Mouse (Mus musculus): Measurements from ENCODE around the gene Lrrc25.
A peak's percentile ranks its signal among the peaks of the same experiment; 100 is the strongest.

Gene Lrrc25

DNA sequence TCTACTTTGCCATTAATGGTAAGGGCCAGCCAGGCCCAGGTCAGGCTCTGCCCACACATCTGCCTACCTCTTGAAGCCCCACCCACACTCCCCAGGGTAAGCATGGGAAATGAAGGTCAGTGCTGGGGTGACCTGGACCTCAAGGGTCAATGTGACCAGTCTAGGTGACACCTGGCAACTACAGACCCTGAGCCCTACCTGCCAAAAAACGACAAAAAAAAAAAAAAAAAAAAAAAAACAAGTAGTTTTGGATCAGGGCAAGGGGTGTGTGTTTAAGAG is 32.1 kb downstream of the Lrrc25 start:
- DNase-seq (ENCODE audit: low spot score) = no peak

GRCm38 (mm10) chr8:70648921-70649320 is 33.0 kb downstream of the Lrrc25 start:
- DNase-seq (ENCODE audit: low spot score) = no peak

- DNase-seq (ENCODE audit: low spot score) = peak; percentile 74
Observed at GRCm38 (mm10) chr8:70649324-70649723, 33.4 kb downstream of the Lrrc25 start.

DNA sequence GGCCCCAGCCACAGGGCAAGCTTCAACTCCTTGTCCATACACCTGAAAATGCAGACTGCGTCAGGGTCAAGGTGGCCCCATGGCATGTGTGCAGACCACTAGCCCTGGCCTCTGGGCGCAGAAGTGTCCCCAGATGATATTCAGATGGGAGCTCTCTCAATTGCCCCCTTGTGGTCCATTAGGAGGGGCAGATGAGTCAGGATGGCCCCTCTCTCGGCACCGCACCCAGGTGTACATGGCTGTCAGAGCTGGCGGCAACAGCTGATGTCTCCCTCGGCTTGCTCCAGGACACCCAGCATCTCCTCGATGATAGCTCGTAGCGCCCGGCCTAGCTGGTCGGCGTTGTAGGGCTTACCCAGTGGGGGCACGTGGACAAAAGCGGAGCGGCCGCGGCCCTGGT is 34.4 kb downstream of the Lrrc25 start:
- no peak for DNase-seq (ENCODE audit: low spot score)

DNA sequence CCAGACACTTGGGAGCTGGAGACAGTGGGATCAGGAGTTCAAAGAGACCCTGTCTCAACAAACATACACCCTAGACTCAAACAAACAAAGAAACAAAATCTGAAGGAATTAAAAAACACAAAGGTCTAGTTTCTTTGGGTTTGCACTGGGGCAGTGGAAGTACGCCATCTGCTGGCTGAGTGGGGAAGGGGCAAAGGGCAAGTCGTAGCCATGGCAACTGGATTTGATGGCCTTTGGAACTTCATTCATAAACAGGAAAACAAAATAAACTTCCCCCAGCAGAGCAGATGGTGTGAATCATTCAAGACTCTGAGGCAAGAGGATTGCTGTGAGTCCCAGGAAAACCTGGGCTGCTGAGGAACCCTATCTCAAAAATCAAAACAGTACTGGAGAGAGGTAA is 37.3 kb downstream of the Lrrc25 start:
- DNase-seq (ENCODE audit: low spot score) = no peak

- DNase-seq (ENCODE audit: low spot score) = no peak
Observed at GRCm38 (mm10) chr8:70654121-70654520, 38.2 kb downstream of the Lrrc25 start.

- DNase-seq (ENCODE audit: low spot score) = no peak
Observed at GRCm38 (mm10) chr8:70655469-70655868, 39.5 kb downstream of the Lrrc25 start.

GRCm38 (mm10) chr8:70656193-70656790 is 40.3 kb downstream of the Lrrc25 start:
- no peak for DNase-seq (ENCODE audit: low spot score)

DNA sequence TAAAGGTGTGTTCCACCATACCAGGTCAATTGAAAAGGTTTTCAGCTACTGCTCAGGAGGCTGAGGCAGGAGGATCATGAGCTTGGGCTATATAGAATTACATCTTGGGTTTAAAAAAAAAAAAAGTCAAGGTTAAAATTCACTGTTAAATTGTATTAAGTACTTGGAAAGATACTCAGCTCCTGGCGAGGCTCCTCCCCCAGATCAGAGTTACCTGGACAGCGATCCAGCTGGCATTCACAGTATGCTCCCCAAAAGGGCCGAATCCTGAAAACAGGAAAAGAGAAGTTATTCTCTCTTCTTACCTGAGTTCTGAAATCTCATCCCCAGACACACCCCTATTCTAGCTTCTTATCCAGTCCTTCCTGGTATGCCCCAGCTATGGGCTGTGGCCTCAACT is 41.3 kb downstream of the Lrrc25 start:
- no peak for DNase-seq (ENCODE audit: low spot score)

- no peak for DNase-seq (ENCODE audit: low spot score)
Observed at GRCm38 (mm10) chr8:70657739-70658138, 41.8 kb downstream of the Lrrc25 start.

DNA sequence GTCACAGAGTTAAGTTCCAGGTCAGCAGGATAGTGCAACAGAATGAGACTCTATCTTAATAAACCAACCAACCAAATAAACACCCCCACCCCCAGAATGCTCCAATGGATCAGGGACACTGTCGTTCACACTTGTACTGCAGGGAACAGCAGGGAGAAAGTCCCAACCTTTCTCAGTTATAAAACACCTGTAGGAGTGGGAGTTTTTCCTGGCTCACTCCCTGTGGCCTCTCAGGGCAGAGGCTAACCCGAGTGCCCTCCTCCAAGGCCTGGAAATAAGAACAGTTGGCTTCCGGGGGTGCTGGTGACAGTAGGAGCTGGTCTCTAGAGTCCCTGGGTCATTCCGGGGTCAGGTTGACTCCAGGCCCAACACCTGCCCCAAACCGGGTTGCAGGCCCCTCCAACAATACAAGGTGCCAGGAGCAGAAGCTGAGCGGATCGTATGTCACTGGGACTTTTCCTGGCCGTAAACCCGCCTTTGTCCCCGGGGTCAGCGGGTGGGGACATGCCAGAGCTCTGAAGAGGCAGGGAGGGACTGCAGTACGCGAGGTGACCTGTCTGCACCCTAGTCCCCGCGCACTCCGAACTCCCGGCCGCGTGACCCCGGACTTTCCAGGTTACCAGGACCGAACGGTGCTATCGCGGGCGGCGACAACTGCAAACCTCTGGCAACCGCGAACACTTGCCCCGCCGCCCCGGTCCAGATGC is 43.1 kb downstream of the Lrrc25 start:
- no peak for DNase-seq (ENCODE audit: low spot score)

DNA sequence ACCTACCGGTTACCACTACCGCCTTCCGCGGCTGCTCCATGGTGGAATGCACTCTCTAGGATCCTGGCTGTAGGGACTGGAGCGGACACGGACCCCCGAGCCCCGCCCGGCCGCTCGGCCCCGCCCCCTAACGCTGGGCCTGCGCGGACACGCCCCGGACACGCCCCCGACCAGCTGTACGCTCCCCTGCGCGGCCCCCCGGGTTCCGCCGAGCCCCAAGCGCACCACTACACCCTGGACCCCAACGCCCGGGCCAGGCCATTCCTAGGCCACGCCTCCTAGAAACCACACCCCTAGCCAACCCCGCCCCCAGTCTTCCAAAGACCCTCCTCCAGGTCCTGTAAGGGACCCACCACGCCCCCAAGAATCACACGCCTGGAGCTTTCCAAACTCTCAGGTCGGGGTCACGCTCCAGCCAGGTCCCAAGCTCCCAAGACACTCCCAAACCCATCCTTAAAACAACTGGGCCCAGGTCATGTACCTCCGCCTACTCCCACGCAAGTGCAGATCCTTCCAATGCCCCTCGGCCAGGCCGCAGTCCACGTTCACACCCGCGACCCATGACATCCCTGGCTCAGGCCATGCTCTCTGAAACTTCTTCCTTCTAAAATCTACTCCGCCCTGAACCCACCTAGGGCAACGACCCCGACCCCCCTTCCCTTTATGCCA is 43.8 kb downstream of the Lrrc25 start:
- peak; percentile 93 for DNase-seq (ENCODE audit: low spot score)

GRCm38 (mm10) chr8:70660273-70660725 is 44.3 kb downstream of the Lrrc25 start, which contains the start of gene Pgpep1:
TSS of gene Pgpep1 (minus strand) at chr8:70660388.
- DNase-seq (ENCODE audit: low spot score) = no peak

GRCm38 (mm10) chr8:70663691-70664090 is 47.7 kb downstream of the Lrrc25 start:
- DNase-seq (ENCODE audit: low spot score) = no peak

- DNase-seq (ENCODE audit: low spot score) = no peak
Observed at GRCm38 (mm10) chr8:70664631-70665030, 48.7 kb downstream of the Lrrc25 start.

DNA sequence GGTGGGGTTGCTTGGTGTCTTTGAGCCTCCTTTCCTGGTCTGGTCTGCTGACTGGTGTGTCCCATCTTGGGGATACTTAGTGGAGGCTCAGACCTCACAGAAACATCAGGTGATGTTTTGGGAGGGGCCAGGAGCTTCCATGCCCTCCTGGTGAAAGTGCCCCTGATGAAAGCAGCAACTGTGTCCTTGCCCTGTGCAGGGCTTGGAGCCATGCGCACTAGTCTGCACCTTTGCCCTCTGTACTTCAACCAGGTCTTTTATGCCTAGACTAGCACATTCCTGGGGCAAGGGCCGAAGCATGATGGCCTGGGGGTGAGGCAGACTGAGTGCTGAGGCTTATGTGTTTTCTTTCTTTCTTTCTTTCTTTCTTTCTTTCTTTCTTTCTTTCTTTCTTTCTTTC is 49.6 kb downstream of the Lrrc25 start:
- no peak for DNase-seq (ENCODE audit: low spot score)

- DNase-seq (ENCODE audit: low spot score) = no peak
Observed at GRCm38 (mm10) chr8:70667071-70667470, 51.1 kb downstream of the Lrrc25 start.

Data from ovary, postnatal 14 days (tissue).